Mouse (Mus musculus): ENCODE measurements at regions not wholly inside any gene's neighbourhood (a gene's known extent, or its start where the extent isn't known, plus 50 kb on each side); places are given as distances from the start of the nearest gene placed in this dataset.

DNA sequence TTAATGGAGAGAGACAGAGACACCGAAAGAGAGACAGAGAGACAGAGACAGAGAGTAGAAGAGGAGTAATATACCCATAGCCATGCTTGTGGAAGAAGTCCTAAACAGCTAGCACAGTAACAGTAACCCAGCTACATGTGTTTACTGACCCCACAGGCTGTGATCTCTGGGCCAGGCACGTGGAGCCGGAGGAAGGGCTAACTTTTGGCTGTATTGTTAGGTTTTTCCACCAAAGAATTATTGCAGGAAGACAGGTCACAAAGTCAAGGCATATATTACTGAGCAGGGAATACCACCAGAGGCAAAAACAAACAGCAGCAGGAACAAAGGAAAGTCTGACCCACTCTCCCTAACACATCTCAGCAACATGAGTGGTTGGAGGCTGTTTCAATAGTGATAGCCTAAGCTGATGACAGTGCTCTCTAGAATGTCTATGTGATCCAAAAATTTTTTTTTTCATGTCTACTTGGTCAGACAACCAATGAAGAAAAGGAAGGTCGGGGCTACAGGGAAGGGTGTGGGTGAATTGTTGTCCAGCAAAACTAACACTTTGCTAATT is 135.8 kb upstream of the Phactr1 start:
- Histone ChIP-seq H3K27ac (ENCODE audit: insufficient read depth, low read length) (no peak overlapping the region), H3K4me3 (ENCODE audit: insufficient read depth, low read length) (no peak overlapping the region), H3K4me1 (ENCODE audit: control insufficient read depth, insufficient read depth, low read length) (no peaks in the 10 kb centered on the region; the same call in 1 of the 2 replicates)
- no peak for TF ChIP-seq POLR2A (IDR thresholded peaks at IDR 0.05; ENCODE audit: extremely low read depth, insufficient read depth, low read length)
- no peak for TF ChIP-seq CTCF (IDR thresholded peaks at IDR 0.05; ENCODE audit: extremely low read depth, insufficient read depth, low read length)

DNA sequence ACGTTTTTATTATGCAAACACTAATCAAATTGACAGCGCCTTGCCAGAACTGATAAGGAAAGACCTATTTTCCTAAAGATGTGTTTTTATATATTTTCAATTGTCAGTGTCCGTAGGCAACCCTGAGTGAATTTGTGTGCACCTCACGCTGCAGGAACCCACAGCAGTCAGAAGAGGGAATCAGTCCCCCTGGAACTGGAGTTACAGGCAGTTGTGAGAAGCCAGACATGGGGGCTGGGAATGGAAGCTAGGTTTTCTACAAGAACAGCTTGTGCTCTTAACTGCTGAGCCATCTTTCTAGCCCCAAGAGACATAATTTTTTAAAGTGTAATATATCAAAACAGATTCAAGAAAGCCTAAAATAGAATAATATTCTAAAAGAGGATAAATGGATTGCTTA is 134.0 kb upstream of the Phactr1 start:
- Histone ChIP-seq H3K4me3 (ENCODE audit: insufficient read depth, low read length) (no peak overlapping the region), H3K4me1 (ENCODE audit: control insufficient read depth, insufficient read depth, low read length) (no peaks in the 10 kb centered on the region; the same call in 1 of the 2 replicates), H3K27ac (ENCODE audit: insufficient read depth, low read length) (no peak overlapping the region)
- peak; percentile 20; the same call in 1 of the 2 replicates for TF ChIP-seq CTCF (IDR thresholded peaks at IDR 0.05; ENCODE audit: extremely low read depth, insufficient read depth, low read length)
- TF ChIP-seq POLR2A (IDR thresholded peaks at IDR 0.05; ENCODE audit: extremely low read depth, insufficient read depth, low read length), result no peak

GRCm38 (mm10) chr13:42546851-42547250 is 133.6 kb upstream of the Phactr1 start:
- Histone ChIP-seq H3K4me3 (ENCODE audit: insufficient read depth, low read length) (no peak overlapping the region), H3K4me1 (ENCODE audit: control insufficient read depth, insufficient read depth, low read length) (no peaks in the 10 kb centered on the region; the same call in 1 of the 2 replicates), H3K27ac (ENCODE audit: insufficient read depth, low read length) (no peak overlapping the region)
- TF ChIP-seq POLR2A (IDR thresholded peaks at IDR 0.05; ENCODE audit: extremely low read depth, insufficient read depth, low read length) (no peak), CTCF (IDR thresholded peaks at IDR 0.05; ENCODE audit: extremely low read depth, insufficient read depth, low read length) (no peak)

GRCm38 (mm10) chr13:42549021-42549559 is 131.3 kb upstream of the Phactr1 start:
- Histone ChIP-seq H3K27ac (ENCODE audit: insufficient read depth, low read length) (no peak overlapping the region), H3K4me3 (ENCODE audit: insufficient read depth, low read length) (no peak overlapping the region), H3K4me1 (ENCODE audit: control insufficient read depth, insufficient read depth, low read length) (no peaks in the 10 kb centered on the region; the same call in 1 of the 2 replicates)
- TF ChIP-seq CTCF (IDR thresholded peaks at IDR 0.05; ENCODE audit: extremely low read depth, insufficient read depth, low read length) (no peak), POLR2A (IDR thresholded peaks at IDR 0.05; ENCODE audit: extremely low read depth, insufficient read depth, low read length) (no peak)

DNA sequence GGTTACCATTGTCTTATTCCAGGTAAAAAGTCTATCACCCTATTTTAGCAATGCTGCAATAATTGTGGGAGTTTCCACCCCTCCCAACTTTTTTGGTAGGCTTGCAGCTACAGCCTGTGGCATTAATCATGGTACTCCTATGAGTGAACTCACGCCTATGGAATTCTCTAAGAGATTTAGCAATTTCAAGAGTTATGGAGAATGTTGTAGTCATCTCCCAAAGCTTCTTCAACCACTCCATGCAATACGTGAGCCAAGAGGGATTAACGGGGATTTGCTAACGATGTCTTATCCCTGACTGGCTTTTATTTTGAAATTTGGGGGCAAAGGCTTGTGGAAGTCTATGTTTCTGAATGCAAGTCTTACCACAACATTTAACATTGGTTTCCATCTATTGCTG is 125.5 kb upstream of the Phactr1 start:
- TF ChIP-seq CTCF (IDR thresholded peaks at IDR 0.05; ENCODE audit: extremely low read depth, insufficient read depth, low read length), result no peak
- TF ChIP-seq POLR2A (IDR thresholded peaks at IDR 0.05; ENCODE audit: extremely low read depth, insufficient read depth, low read length), result no peak
- Histone ChIP-seq H3K4me3 (ENCODE audit: insufficient read depth, low read length) (no peak overlapping the region), H3K4me1 (ENCODE audit: control insufficient read depth, insufficient read depth, low read length) (no peaks in the 10 kb centered on the region), H3K27ac (ENCODE audit: insufficient read depth, low read length) (no peak overlapping the region)

- H3K4me3 ChIP-seq (ENCODE audit: insufficient read depth, low read length), result no peak overlapping the region
- TF ChIP-seq POLR2A (IDR thresholded peaks at IDR 0.05; ENCODE audit: extremely low read depth, insufficient read depth, low read length), result no peak
- TF ChIP-seq CTCF (IDR thresholded peaks at IDR 0.05; ENCODE audit: extremely low read depth, insufficient read depth, low read length), result no peak
- H3K27ac ChIP-seq (ENCODE audit: insufficient read depth, low read length), result no peak overlapping the region
- no peaks in the 10 kb centered on the region for H3K4me1 ChIP-seq (ENCODE audit: control insufficient read depth, insufficient read depth, low read length)
These were observed 121.9 kb upstream of the Phactr1 start for GRCm38 (mm10) chr13:42558526-42558925.

GRCm38 (mm10) chr13:42561446-42561845 is 119.0 kb upstream of the Phactr1 start:
- Histone ChIP-seq H3K27ac (ENCODE audit: insufficient read depth, low read length) (no peak overlapping the region), H3K4me1 (ENCODE audit: control insufficient read depth, insufficient read depth, low read length) (no peaks in the 10 kb centered on the region), H3K4me3 (ENCODE audit: insufficient read depth, low read length) (no peak overlapping the region)
- TF ChIP-seq CTCF (IDR thresholded peaks at IDR 0.05; ENCODE audit: extremely low read depth, insufficient read depth, low read length) (no peak), POLR2A (IDR thresholded peaks at IDR 0.05; ENCODE audit: extremely low read depth, insufficient read depth, low read length) (no peak)

DNA sequence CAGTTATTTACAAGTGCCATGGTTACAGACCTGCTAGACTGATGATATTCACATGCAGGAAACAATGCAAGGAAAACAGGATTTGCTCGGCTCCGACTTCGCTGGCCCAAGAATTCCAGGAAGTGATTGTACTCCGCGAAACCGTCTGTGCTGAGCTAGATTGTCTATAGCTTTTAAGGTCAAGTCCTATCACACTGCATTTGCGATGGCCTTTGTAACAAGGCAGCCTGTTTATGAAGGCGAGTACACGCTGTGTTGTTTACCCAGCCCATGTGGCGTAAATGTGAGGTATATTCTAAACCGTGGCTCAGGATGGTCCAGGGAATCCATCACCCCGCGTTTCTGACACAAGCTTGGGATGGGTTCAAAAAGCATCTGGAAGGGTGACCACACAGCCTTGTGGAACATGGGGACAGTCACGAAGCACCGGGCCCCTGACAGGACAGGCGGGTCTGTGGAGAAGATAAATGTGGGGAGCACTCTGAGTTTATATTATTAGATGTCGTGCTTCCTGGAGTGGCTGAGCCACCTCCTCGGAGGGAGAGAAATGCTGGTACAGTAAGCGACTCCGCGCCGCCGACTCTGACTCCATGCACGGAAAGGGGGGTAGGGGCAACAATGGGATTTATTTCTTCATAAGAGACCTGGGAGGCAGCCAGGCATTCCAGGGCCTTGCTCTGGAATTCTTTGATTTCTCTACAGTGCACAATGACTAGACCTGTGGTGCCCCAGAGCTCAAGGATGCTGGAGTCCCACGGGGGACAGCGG is 114.9 kb upstream of the Phactr1 start:
- TF ChIP-seq CTCF (IDR thresholded peaks at IDR 0.05; ENCODE audit: extremely low read depth, insufficient read depth, low read length), result no peak
- TF ChIP-seq POLR2A (IDR thresholded peaks at IDR 0.05; ENCODE audit: extremely low read depth, insufficient read depth, low read length), result no peak
- Histone ChIP-seq H3K4me1 (ENCODE audit: control insufficient read depth, insufficient read depth, low read length) (no peaks in the 10 kb centered on the region), H3K4me3 (ENCODE audit: insufficient read depth, low read length) (no peak overlapping the region), H3K27ac (ENCODE audit: insufficient read depth, low read length) (no peak overlapping the region)

GRCm38 (mm10) chr13:42570600-42571348 is 109.6 kb upstream of the Phactr1 start:
- no peak overlapping the region for H3K27ac ChIP-seq (ENCODE audit: insufficient read depth, low read length)
- no peak overlapping the region for H3K4me3 ChIP-seq (ENCODE audit: insufficient read depth, low read length)
- no peak for TF ChIP-seq POLR2A (IDR thresholded peaks at IDR 0.05; ENCODE audit: extremely low read depth, insufficient read depth, low read length)
- TF ChIP-seq CTCF (IDR thresholded peaks at IDR 0.05; ENCODE audit: extremely low read depth, insufficient read depth, low read length), result no peak
- no peaks in the 10 kb centered on the region for H3K4me1 ChIP-seq (ENCODE audit: control insufficient read depth, insufficient read depth, low read length)

Data from cortical plate, adult 2 months (tissue).